Mouse (Mus musculus): ENCODE measurements around the gene Ndufb7.
A peak's percentile ranks its signal among the peaks of the same experiment; 100 is the strongest.
"Not testable (repeated sequence)": the region's sequence is repeated elsewhere in the genome, so short reads cannot be mapped to it uniquely, and the experiment has no call there.

Gene Ndufb7

GRCm38 (mm10) chr8:83576516-83576895 lies 10.0 kb downstream of the Ndufb7 start:
- DNase-seq (ENCODE audit: low spot score) = no peak

- DNase-seq (ENCODE audit: low spot score) = no peak
Observed at GRCm38 (mm10) chr8:83576921-83577320, 10.4 kb downstream of the Ndufb7 start.

- no peak for DNase-seq (ENCODE audit: low spot score)
Observed at GRCm38 (mm10) chr8:83577384-83577791, 10.9 kb downstream of the Ndufb7 start.

GRCm38 (mm10) chr8:83578131-83579055 lies 11.9 kb downstream of the Ndufb7 start:
- no peak for DNase-seq (ENCODE audit: low spot score)

- DNase-seq (ENCODE audit: low spot score) = no peak
Observed at GRCm38 (mm10) chr8:83579676-83580075, 13.2 kb downstream of the Ndufb7 start.

- no peak for DNase-seq (ENCODE audit: low spot score)
Observed at GRCm38 (mm10) chr8:83580826-83581225, 14.4 kb downstream of the Ndufb7 start.

- no peak for DNase-seq (ENCODE audit: low spot score)
Observed at GRCm38 (mm10) chr8:83582226-83582625, 15.8 kb downstream of the Ndufb7 start.

- no peak for DNase-seq (ENCODE audit: low spot score)
Observed at GRCm38 (mm10) chr8:83583236-83583635, 16.8 kb downstream of the Ndufb7 start.

GRCm38 (mm10) chr8:83584771-83585170 lies 18.3 kb downstream of the Ndufb7 start:
- no peak for DNase-seq (ENCODE audit: low spot score)

GRCm38 (mm10) chr8:83585333-83585732 lies 18.9 kb downstream of the Ndufb7 start:
- DNase-seq (ENCODE audit: low spot score) = no peak

- no peak for DNase-seq (ENCODE audit: low spot score)
Observed at GRCm38 (mm10) chr8:83587644-83588043, 21.2 kb downstream of the Ndufb7 start.

GRCm38 (mm10) chr8:83588886-83589285 lies 22.4 kb downstream of the Ndufb7 start:
- no peak for DNase-seq (ENCODE audit: low spot score)

- DNase-seq (ENCODE audit: low spot score) = no peak
Observed at GRCm38 (mm10) chr8:83590488-83591023, 24.1 kb downstream of the Ndufb7 start.

GRCm38 (mm10) chr8:83592682-83593081 lies 26.2 kb downstream of the Ndufb7 start:
- DNase-seq (ENCODE audit: low spot score) = no peak

GRCm38 (mm10) chr8:83593325-83594166 lies 27.1 kb downstream of the Ndufb7 start:
- DNase-seq (ENCODE audit: low spot score) = no peak

- peak; percentile 92 for DNase-seq (ENCODE audit: low spot score)
Observed at GRCm38 (mm10) chr8:83594167-83595049, 27.9 kb downstream of the Ndufb7 start.

- DNase-seq (ENCODE audit: low spot score) = not testable (repeated sequence)
Observed at GRCm38 (mm10) chr8:83595050-83595345, 28.5 kb downstream of the Ndufb7 start.

- DNase-seq (ENCODE audit: low spot score) = no peak
Observed at GRCm38 (mm10) chr8:83596369-83596768, 29.9 kb downstream of the Ndufb7 start.

GRCm38 (mm10) chr8:83598146-83598545 lies 31.7 kb downstream of the Ndufb7 start:
- DNase-seq (ENCODE audit: low spot score) = no peak

- no peak for DNase-seq (ENCODE audit: low spot score)
Observed at GRCm38 (mm10) chr8:83599814-83600213, 33.3 kb downstream of the Ndufb7 start.

- DNase-seq (ENCODE audit: low spot score) = no peak
Observed at GRCm38 (mm10) chr8:83602650-83603029, 36.2 kb downstream of the Ndufb7 start.
